Mouse (Mus musculus) lung, embryonic 16.5 days (tissue): ENCODE results near the gene Npas1. TPM values are rescaled to one million over a fixed set of nuclear protein-coding genes. Genes with fewer than 3 reads are reported as not detected.

Experiments
- ATAC-seq: fragments of 200-750 bp; cut with Nextera tagmentation; 2 replicates; pipeline ENCODE4 v1.8.0; 2017; ENCODE audit warnings: low read depth, mild to moderate bottlenecking, moderate library complexity
- H3K27ac ChIP-seq: fragments of 300-500 bp; sonication (generic); 2 replicates; pipeline ENCODE4 v1.5.1; 2014; ENCODE audit warnings: mild to moderate bottlenecking, control low read depth, low read length
- H3K27me3 ChIP-seq: fragments of 300-500 bp; sonication (generic); 2 replicates; pipeline ENCODE4 v1.6.1; 2014; ENCODE audit warnings: low read depth, low read length, mixed read lengths; ENCODE audit not compliant: control insufficient read depth, insufficient read depth
- H3K36me3 ChIP-seq: fragments of 300-500 bp; sonication (generic); 2 replicates; pipeline ENCODE4 v1.6.1; 2014; ENCODE audit warnings: low read length; ENCODE audit not compliant: control insufficient read depth, insufficient read depth
- H3K4me1 ChIP-seq: fragments of 300-500 bp; sonication (generic); replicated peaks from 2 replicates; pipeline ENCODE4 v1.6.1; 2014; ENCODE audit warnings: low read length, mixed read lengths; ENCODE audit not compliant: control insufficient read depth, insufficient read depth
- H3K4me2 ChIP-seq: fragments of 300-500 bp; sonication (generic); 2 replicates; pipeline ENCODE4 v1.6.1; 2014; ENCODE audit warnings: low read depth, low read length, control low read depth
- H3K4me3 ChIP-seq: fragments of 300-500 bp; sonication (generic); 2 replicates; pipeline ENCODE4 v1.5.1; 2014; ENCODE audit warnings: mild to moderate bottlenecking, low read length, control low read depth
- H3K9ac ChIP-seq: fragments of 300-500 bp; sonication (generic); 2 replicates; pipeline ENCODE4 v1.6.1; 2014; ENCODE audit warnings: low read length, control low read depth
- H3K9me3 ChIP-seq: fragments of 300-500 bp; sonication (generic); 2 replicates; pipeline ENCODE4 v1.6.1; 2016; ENCODE audit warnings: low read length; ENCODE audit not compliant: control insufficient read depth
- WGBS: fragments of 180-500 bp; shearing (Covaris S2); extraction: QIAGEN DNeasy Blood & Tissue Kit; methylation state at CpG from one replicate; pipeline ENCODE4 v1.1.7; 2014; 5-methylcytosine and 5-hydroxymethylcytosine counted together
- polyA plus RNA-seq: library from polyadenylated mRNA; unstranded; fragments of >200 nt; fragmentation: Nextera tagmentation; extraction: Ambion mirVana; gene quantifications from 2 replicates; pipeline ENCODE4 v1.2.1, GENCODE M21; 2015

Gene Npas1
- polyA plus RNA-seq, 1 experiment from 2014 or later: 0.39 TPM

GRCm38 (mm10) chr7:16475321-16475720 lies 2.2 kb downstream of the Npas1 start:
- WGBS: 5% methylated on average over 22 of the region's 23 CpGs
- no peak for ATAC-seq

DNA sequence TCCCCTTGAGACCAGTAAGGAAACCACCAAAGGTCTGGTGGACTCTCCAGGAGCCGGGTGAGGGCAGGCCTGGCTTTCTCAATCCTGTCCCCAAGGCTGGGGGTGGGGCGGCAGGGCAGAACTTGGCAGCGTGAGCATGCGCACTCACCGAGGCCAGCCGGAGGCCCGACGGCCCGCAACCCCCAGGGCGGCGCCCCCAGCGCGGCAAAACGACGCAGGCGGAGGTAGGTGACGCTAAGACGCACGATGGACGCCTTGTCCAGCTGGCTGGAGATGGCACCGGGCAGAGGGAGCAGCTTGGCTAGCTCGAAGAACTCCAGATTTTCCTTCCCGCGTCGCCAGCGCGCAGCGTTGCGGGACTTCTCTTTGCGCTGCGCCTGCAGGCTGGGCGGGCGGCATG lies 3.1 kb downstream of the Npas1 start:
- Histone ChIP-seq H3K27ac (no peak overlapping the region), H3K4me3 (peak overlapping the region; percentile 28), H3K9me3 (no peaks in the 10 kb centered on the region), H3K4me2 (peak overlapping the region; percentile 44; the same call in 1 of the 2 replicates), H3K36me3 (no peaks in the 10 kb centered on the region), H3K27me3 (peaks cover 61% of the 10 kb centered on the region), H3K4me1 (peaks cover 10% of the 10 kb centered on the region), H3K9ac (no peak overlapping the region)
- 5% methylated on average over 33 of the region's 33 CpGs for WGBS
- no peak for ATAC-seq

More at GRCm38 (mm10) chr7:16475321-16475720, 2.2 kb downstream of the Npas1 start:
- Histone ChIP-seq H3K27ac (no peak overlapping the region), H3K27me3 (peaks cover 61% of the 10 kb centered on the region), H3K9ac (no peak overlapping the region), H3K9me3 (no peaks in the 10 kb centered on the region), H3K4me1 (peaks cover 10% of the 10 kb centered on the region), H3K4me3 (peak overlapping the region; percentile 1; the same call in 1 of the 2 replicates), H3K36me3 (no peaks in the 10 kb centered on the region), H3K4me2 (no peak overlapping the region)

DNA sequence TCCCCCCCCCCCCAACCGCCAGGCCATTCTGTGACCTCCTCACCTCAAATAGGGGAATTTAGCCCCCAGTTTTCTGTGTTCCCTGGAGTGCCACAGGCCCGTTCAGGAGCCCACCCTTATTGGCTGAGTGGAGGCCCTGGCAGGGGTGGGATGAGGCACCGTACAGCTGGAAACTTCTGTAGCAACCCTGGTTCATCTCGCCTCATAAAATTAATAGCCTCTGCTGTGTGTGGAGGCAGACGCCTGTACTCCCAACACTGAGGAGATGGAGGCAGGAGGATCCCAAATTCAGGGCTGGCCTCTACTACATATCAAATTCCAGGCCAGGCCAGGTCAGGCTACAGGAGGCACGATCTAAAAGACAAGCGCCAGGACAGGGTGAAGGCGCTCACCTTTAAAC lies 3.7 kb downstream of the Npas1 start:
- no peak overlapping the region for H3K9ac ChIP-seq
- ATAC-seq: no peak
- no peak overlapping the region for H3K4me3 ChIP-seq
- H3K4me2 ChIP-seq: no peak overlapping the region
- peaks cover 10% of the 10 kb centered on the region for H3K4me1 ChIP-seq
- no peaks in the 10 kb centered on the region for H3K9me3 ChIP-seq
- H3K27ac ChIP-seq: no peak overlapping the region
- 53% methylated on average over 8 of the region's 8 CpGs for WGBS
- peaks cover 61% of the 10 kb centered on the region for H3K27me3 ChIP-seq
- H3K36me3 ChIP-seq: no peaks in the 10 kb centered on the region

DNA sequence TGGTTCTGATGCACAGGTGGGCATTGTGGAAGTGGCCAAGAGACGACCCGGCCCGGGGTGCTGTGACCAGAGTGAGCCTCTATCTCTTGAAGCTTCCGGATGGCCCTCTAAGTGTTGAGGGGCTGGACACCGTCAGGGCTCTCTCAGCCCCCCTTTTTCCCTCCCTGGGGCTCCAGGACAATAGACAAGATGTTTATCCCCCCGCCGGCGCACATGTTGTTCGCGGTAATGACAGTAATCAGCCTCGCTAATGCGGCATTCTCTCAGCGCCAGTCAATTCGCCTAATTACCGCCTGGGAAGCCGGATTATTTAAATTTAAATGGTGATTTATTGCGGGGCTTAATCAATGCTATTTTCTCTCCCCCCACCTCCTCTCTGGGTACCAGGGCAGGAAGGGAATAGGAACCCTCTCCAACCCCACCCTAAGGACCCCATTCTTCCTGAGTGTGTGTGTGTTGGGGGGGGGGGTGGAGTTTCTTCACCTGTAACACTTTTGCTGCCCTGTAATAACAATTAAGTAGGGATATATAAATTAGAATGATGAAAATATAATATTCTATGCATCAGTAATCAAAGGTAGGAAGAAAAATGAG lies 5.3 kb downstream of the Npas1 start:
- Histone ChIP-seq H3K9ac (no peak overlapping the region), H3K27ac (no peak overlapping the region), H3K36me3 (no peaks in the 10 kb centered on the region), H3K9me3 (no peaks in the 10 kb centered on the region), H3K4me3 (no peak overlapping the region), H3K27me3 (peaks cover 60% of the 10 kb centered on the region), H3K4me1 (peaks cover 10% of the 10 kb centered on the region), H3K4me2 (no peak overlapping the region)
- ATAC-seq: no peak
- 17% methylated on average over 17 of the region's 17 CpGs for WGBS

DNA sequence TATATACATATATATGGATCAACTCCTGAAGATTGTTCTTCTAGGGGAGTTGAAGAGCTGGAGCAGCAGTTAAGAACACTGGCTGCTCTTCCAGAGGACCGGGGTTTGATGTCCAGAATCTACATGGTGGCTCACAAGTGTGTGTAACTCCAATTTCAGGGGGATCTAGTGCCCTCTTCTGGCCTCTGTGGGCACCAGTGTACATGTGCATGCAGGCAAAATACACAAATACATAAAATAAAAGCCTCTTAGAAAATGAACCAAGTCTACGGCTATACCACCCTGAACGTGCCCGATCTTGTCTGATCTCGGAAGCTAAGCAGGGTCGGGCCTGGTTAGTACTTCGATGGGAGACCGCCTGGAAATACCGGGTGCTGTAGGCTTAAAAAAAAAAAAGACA lies 6.0 kb downstream of the Npas1 start:
- 30% methylated on average over 9 of the region's 9 CpGs for WGBS
- H3K9me3 ChIP-seq: no peaks in the 10 kb centered on the region
- ATAC-seq: no peak
- H3K9ac ChIP-seq: no peak overlapping the region
- H3K4me1 ChIP-seq: peaks cover 10% of the 10 kb centered on the region
- H3K27me3 ChIP-seq: peaks cover 53% of the 10 kb centered on the region
- no peak overlapping the region for H3K4me3 ChIP-seq
- no peak overlapping the region for H3K4me2 ChIP-seq
- H3K27ac ChIP-seq: no peak overlapping the region
- no peaks in the 10 kb centered on the region for H3K36me3 ChIP-seq

- Histone ChIP-seq H3K4me1 (no peaks in the 10 kb centered on the region), H3K27ac (no peak overlapping the region), H3K4me3 (no peak overlapping the region), H3K4me2 (no peak overlapping the region), H3K9ac (no peak overlapping the region), H3K36me3 (no peaks in the 10 kb centered on the region), H3K9me3 (no peaks in the 10 kb centered on the region), H3K27me3 (peaks cover 19% of the 10 kb centered on the region)
- ATAC-seq: no peak
- WGBS: 28% methylated on average over 5 of the region's 5 CpGs
Measured at GRCm38 (mm10) chr7:16468115-16468514, 9.4 kb downstream of the Npas1 start.

DNA sequence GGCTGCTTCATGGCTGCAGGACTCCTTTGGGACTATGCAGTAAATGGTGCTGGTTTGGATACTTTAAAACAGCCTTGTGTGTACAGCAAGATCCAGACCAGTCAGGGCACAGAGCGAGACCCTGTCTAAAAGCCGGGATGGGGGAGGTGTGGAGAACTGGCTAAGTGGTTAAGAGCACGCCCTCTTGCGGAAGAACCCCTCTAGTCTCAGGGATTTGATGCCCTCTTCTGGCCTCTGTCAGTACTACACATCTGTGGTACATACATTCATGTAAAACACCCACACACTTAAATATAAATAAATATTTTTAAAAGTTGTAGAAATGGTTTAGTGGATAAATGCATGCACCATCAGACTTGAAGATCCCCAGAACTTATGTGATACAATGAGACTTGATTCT lies 11.0 kb downstream of the Npas1 start:
- whole genome bisulfite sequencing: 50% methylated on average over 4 of the region's 4 CpGs
- Histone ChIP-seq H3K4me3 (no peak overlapping the region), H3K9me3 (no peaks in the 10 kb centered on the region), H3K27me3 (peaks cover 5% of the 10 kb centered on the region; the same call in 1 of the 2 replicates), H3K9ac (no peak overlapping the region), H3K27ac (no peak overlapping the region), H3K4me2 (no peak overlapping the region), H3K4me1 (no peaks in the 10 kb centered on the region), H3K36me3 (no peaks in the 10 kb centered on the region)
- ATAC-seq: no peak

GRCm38 (mm10) chr7:16465568-16465967 lies 12.0 kb downstream of the Npas1 start:
- Histone ChIP-seq H3K9ac (no peak overlapping the region), H3K4me3 (no peak overlapping the region), H3K27me3 (peaks cover 3% of the 10 kb centered on the region; the same call in 1 of the 2 replicates), H3K36me3 (no peaks in the 10 kb centered on the region), H3K9me3 (no peaks in the 10 kb centered on the region), H3K27ac (no peak overlapping the region), H3K4me2 (no peak overlapping the region), H3K4me1 (no peaks in the 10 kb centered on the region)
- WGBS: 85% methylated on average over 5 of the region's 5 CpGs
- 0 out of 2 replicates have a peak, but pooled peaks have one; percentile 16 for ATAC-seq

GRCm38 (mm10) chr7:16465160-16465559 lies 12.4 kb downstream of the Npas1 start:
- Histone ChIP-seq H3K9ac (no peak overlapping the region), H3K27me3 (peaks cover 3% of the 10 kb centered on the region; the same call in 1 of the 2 replicates), H3K4me1 (no peaks in the 10 kb centered on the region), H3K4me3 (no peak overlapping the region), H3K4me2 (no peak overlapping the region), H3K36me3 (no peaks in the 10 kb centered on the region), H3K9me3 (no peaks in the 10 kb centered on the region), H3K27ac (no peak overlapping the region)
- 7% methylated on average over 8 of the region's 8 CpGs for WGBS
- ATAC-seq: peak; percentile 53; the same call in 1 of the 2 replicates
